Mouse (Mus musculus) megakaryocyte, embryonic 14.5 days (primary cell): ENCODE measurements around the gene Ipo8.

Experiments
- FLI1 ChIP-seq: IDR thresholded peaks from 2 replicates; pipeline ENCODE4 v1.6.1; 2012; ENCODE audit warnings: low read length, inconsistent platforms, mixed read lengths
- GATA1 ChIP-seq: IDR thresholded peaks from 3 replicates; pipeline ENCODE4 v1.6.1; 2012; ENCODE audit warnings: mixed read lengths, low read length, inconsistent platforms, borderline replicate concordance

GRCm38 (mm10) chr6:148838460-148838859, 7.2 kb upstream of the Ipo8 start:
- no peak for TF ChIP-seq GATA1
- TF ChIP-seq FLI1 = no peak
